Mouse (Mus musculus) ES-E14 (cell line): ENCODE results near the gene Rmnd1.

ENCODE experiments used
- CHD2 ChIP-seq: IDR thresholded peaks from 2 replicates; pipeline ENCODE4 v1.6.1; 2014; ENCODE audit warnings: mild to moderate bottlenecking, low read depth, low read length, inconsistent platforms
- HCFC1 ChIP-seq: IDR thresholded peaks from 2 replicates; pipeline ENCODE4 v1.6.1; 2012; ENCODE audit warnings: low read length, inconsistent platforms, borderline replicate concordance; ENCODE audit not compliant: insufficient read depth
- ZC3H11A ChIP-seq: IDR thresholded peaks from 2 replicates; pipeline ENCODE4 v1.6.1; 2012; ENCODE audit warnings: low read depth, mild to moderate bottlenecking, inconsistent platforms, low read length, borderline replicate concordance

DNA sequence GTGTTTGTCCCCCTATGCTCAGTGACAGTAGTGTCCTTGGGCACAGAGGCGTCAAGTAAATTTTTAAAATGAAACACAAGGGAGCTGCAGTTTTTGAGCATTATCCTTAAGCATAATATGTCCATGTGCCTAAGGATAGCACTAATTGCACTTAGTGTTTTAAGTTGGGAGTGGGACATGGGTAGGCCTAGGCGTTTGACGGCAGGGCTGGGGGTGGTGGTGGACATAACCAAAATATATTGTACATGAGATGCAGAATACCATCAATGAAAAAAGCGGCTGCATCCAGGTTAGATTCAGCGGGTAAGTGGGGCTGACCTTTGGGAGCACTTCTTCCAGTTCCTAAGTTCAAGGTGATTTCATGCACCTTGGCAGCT lies 454 bp downstream of the Rmnd1 start:
- TF ChIP-seq HCFC1 (no peak), ZC3H11A (no peak), CHD2 (no peak)
